Mouse (Mus musculus): ENCODE data around the gene Cyp1b1.

GRCm38 (mm10) chr17:79751661-79752191 is 36.9 kb upstream of the Cyp1b1 start:
- TF ChIP-seq POLR2A (IDR thresholded peaks at IDR 0.05; ENCODE audit: borderline replicate concordance, extremely low read depth, low read depth, low read length): no peak
- no peak for TF ChIP-seq CTCF (IDR thresholded peaks at IDR 0.05; ENCODE audit: insufficient read depth, low read length)
